29 mouse cellular contexts compared by ENCODE assay signal in the genomic region with DNA sequence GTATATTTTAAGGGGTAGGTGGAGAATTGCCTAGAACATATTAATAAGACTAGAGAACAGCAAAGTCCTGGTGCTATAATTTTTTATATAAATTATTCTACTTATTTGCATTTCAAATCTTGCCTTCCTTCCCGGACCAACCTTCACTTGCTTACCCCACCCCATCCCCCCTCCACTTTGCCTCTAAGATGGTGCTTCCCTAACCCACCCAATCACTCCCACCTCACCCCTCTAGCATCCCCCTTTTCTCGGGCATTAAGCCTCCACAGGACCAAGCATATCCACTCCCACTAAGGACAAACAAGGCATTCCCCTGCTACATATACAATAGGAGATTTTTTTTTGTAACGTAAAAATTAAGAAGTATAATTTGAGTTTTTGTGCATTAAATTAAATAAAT. TPM values are rescaled to one million over a fixed set of nuclear protein-coding genes. Genes with fewer than 3 reads are reported as not detected.
"Had no signal": no experiment of that assay in that cellular context is flagged by ENCODE, and none has a peak within 500 bp of the region (broad histone marks: within the 10 kb centered on the region; RNA-seq: fewer than 3 reads in every experiment).

No protein-coding gene starts in this region.

RNA-seq across cellular contexts. Expression of gene Olfr199, which starts 1.7 kb away (rescaled TPM):
- polyA plus RNA-seq: limb, embryonic 10.5 days; limb, embryonic 11.5 days; limb, embryonic 12.5 days; limb, embryonic 13.5 days; limb, embryonic 14.5 days; limb, embryonic 15.5 days; liver, adult 2 months; liver, embryonic 11.5 days; liver, embryonic 12.5 days; liver, embryonic 13.5 days; liver, embryonic 14.5 days; liver, embryonic 15.5 days; liver, embryonic 16.5 days; liver, postnatal 0 days; lung, adult 2 months; lung, embryonic 14.5 days; lung, embryonic 15.5 days; lung, embryonic 16.5 days; lung, postnatal 0 days; macrophage; midbrain, embryonic 10.5 days; midbrain, embryonic 11.5 days; midbrain, embryonic 13.5 days; midbrain, embryonic 14.5 days; midbrain, embryonic 15.5 days; midbrain, embryonic 16.5 days; midbrain, postnatal 0 days; myocyte; neural tube, embryonic 12.5 days had no signal

RNA-seq across cellular contexts. Expression of gene Olfr198, which starts 14.5 kb away (rescaled TPM):
- polyA plus RNA-seq: limb, embryonic 10.5 days; limb, embryonic 11.5 days; limb, embryonic 12.5 days; limb, embryonic 13.5 days; limb, embryonic 14.5 days; limb, embryonic 15.5 days; liver, adult 2 months; liver, embryonic 11.5 days; liver, embryonic 12.5 days; liver, embryonic 13.5 days; liver, embryonic 14.5 days; liver, embryonic 15.5 days; liver, embryonic 16.5 days; liver, postnatal 0 days; lung, adult 2 months; lung, embryonic 14.5 days; lung, embryonic 15.5 days; lung, embryonic 16.5 days; lung, postnatal 0 days; macrophage; midbrain, embryonic 10.5 days; midbrain, embryonic 11.5 days; midbrain, embryonic 13.5 days; midbrain, embryonic 14.5 days; midbrain, embryonic 15.5 days; midbrain, embryonic 16.5 days; midbrain, postnatal 0 days; myocyte; neural tube, embryonic 12.5 days had no signal

RNA-seq across cellular contexts. Expression of gene Olfr196, which starts 47.6 kb away (rescaled TPM):
- polyA plus RNA-seq: limb, embryonic 10.5 days; limb, embryonic 11.5 days; limb, embryonic 12.5 days; limb, embryonic 13.5 days; limb, embryonic 14.5 days; limb, embryonic 15.5 days; liver, adult 2 months; liver, embryonic 11.5 days; liver, embryonic 12.5 days; liver, embryonic 13.5 days; liver, embryonic 14.5 days; liver, embryonic 15.5 days; liver, embryonic 16.5 days; liver, postnatal 0 days; lung, adult 2 months; lung, embryonic 14.5 days; lung, embryonic 15.5 days; lung, embryonic 16.5 days; lung, postnatal 0 days; macrophage; midbrain, embryonic 10.5 days; midbrain, embryonic 11.5 days; midbrain, embryonic 13.5 days; midbrain, embryonic 14.5 days; midbrain, embryonic 15.5 days; midbrain, embryonic 16.5 days; midbrain, postnatal 0 days; myocyte; neural tube, embryonic 12.5 days had no signal

RNA-seq across cellular contexts. Expression of gene Olfr201, which starts 54.6 kb away (rescaled TPM):
- polyA plus RNA-seq: limb, embryonic 10.5 days; limb, embryonic 11.5 days; limb, embryonic 12.5 days; limb, embryonic 13.5 days; limb, embryonic 14.5 days; limb, embryonic 15.5 days; liver, adult 2 months; liver, embryonic 11.5 days; liver, postnatal 0 days; lung, adult 2 months; lung, embryonic 14.5 days; lung, embryonic 15.5 days; lung, embryonic 16.5 days; lung, postnatal 0 days; macrophage; midbrain, embryonic 11.5 days; midbrain, embryonic 13.5 days; midbrain, embryonic 14.5 days; midbrain, embryonic 15.5 days; midbrain, embryonic 16.5 days; midbrain, postnatal 0 days; myocyte; neural tube, embryonic 12.5 days had no signal
